Mouse (Mus musculus) lung, postnatal 0 days (tissue): ENCODE measurements at regions not wholly inside any gene's neighbourhood (a gene's known extent, or its start where the extent isn't known, plus 50 kb on each side); places are given as distances from the start of the nearest gene placed in this dataset.
A peak's percentile ranks its signal among the peaks of the same experiment; 100 is the strongest.

ENCODE experiments used
- CTCF ChIP-seq: IDR thresholded peaks from 2 replicates; pipeline ENCODE4 v1.5.1; 2016; ENCODE audit warnings: antibody characterized with exemption, mild to moderate bottlenecking
- EP300 ChIP-seq: IDR thresholded peaks from 2 replicates; pipeline ENCODE4 v1.6.1; 2016; ENCODE audit warnings: antibody characterized with exemption, mild to moderate bottlenecking, control low read depth

DNA sequence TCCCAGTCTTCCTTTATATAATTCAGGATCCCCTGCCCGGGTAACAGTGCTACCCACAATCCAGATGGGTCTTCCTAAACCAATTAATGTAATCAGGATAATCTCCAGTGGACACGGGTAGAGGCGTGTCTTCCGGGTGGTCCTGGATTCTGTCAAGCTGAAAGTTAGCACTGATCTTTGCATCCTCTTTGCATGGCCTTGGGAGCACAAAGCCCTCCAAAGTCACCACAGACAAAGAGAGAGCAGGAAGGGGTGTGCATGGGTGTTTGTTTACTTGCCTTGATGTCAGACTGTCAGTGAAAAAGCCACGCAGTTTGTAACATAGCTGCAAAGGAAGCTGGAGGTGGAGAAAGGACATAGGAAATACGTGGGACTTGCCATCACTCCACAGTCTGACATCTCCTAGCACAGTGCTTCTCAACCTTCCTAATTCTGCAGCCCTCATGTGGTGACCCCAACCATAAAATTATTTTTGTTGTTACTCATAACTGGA is 208.0 kb downstream of the Rplp1 start:
- no peak for TF ChIP-seq CTCF
- peak; percentile 32; the same call in 1 of the 2 replicates for TF ChIP-seq EP300
